Mouse (Mus musculus) G1E-ER4 (cell line): Measurements from ENCODE around the gene Syn2. TPM values are rescaled to one million over a fixed set of nuclear protein-coding genes. Genes with fewer than 3 reads are reported as not detected.

Source experiments
- GATA1 ChIP-seq: IDR thresholded peaks from one replicate; pipeline ENCODE4 v1.8.0; 2012; ENCODE audit warnings: low read length, inconsistent platforms
- polyA plus RNA-seq: library from polyadenylated mRNA; stranded (reverse); fragments of >175 nt; gene quantifications from 2 replicates; pipeline ENCODE4 v1.2.3, GENCODE M21; 2012

Gene Syn2
- not detected in 2 replicates for polyA plus RNA-seq

- TF ChIP-seq GATA1 = no peak
Observed at GRCm38 (mm10) chr6:115134501-115135331, at the start of gene Syn2. Gene Syn2, plus strand, starts transcription at chr6:115134902.

- TF ChIP-seq GATA1 = no peak
Observed at GRCm38 (mm10) chr6:115085274-115085841, 49.3 kb upstream of the Syn2 start.

GRCm38 (mm10) chr6:115088314-115089106 is 46.2 kb upstream of the Syn2 start:
- TF ChIP-seq GATA1 = no peak

- no peak for TF ChIP-seq GATA1
Observed at GRCm38 (mm10) chr6:115091737-115092136, 43.0 kb upstream of the Syn2 start.

- TF ChIP-seq GATA1 = no peak
Observed at GRCm38 (mm10) chr6:115102542-115102941, 32.2 kb upstream of the Syn2 start.

GRCm38 (mm10) chr6:115111426-115111825 is 23.3 kb upstream of the Syn2 start:
- TF ChIP-seq GATA1 = no peak

GRCm38 (mm10) chr6:115122181-115122580 is 12.5 kb upstream of the Syn2 start:
- TF ChIP-seq GATA1 = no peak

- TF ChIP-seq GATA1 = no peak
Observed at GRCm38 (mm10) chr6:115123262-115124201, 11.2 kb upstream of the Syn2 start.

- TF ChIP-seq GATA1 = no peak
Observed at GRCm38 (mm10) chr6:115124675-115125357, 9.9 kb upstream of the Syn2 start.

GRCm38 (mm10) chr6:115125358-115125720 is 9.4 kb upstream of the Syn2 start:
- no peak for TF ChIP-seq GATA1

GRCm38 (mm10) chr6:115126232-115126785 is 8.4 kb upstream of the Syn2 start:
- TF ChIP-seq GATA1 = no peak

- no peak for TF ChIP-seq GATA1
Observed at GRCm38 (mm10) chr6:115126851-115127250, 7.9 kb upstream of the Syn2 start.

GRCm38 (mm10) chr6:115127255-115127824 is 7.4 kb upstream of the Syn2 start:
- TF ChIP-seq GATA1 = no peak

GRCm38 (mm10) chr6:115135332-115135649 is 589 bp downstream of the Syn2 start:
- no peak for TF ChIP-seq GATA1
